Mouse (Mus musculus) E14TG2a.4 (cell line): ENCODE measurements around the gene Cadps2.

Experiments used
- CTCF ChIP-seq: conservative IDR thresholded peaks from 2 replicates; pipeline ENCODE4 v1.5.1; 2014; ENCODE audit warnings: low read length
- NANOG ChIP-seq: IDR thresholded peaks from 2 replicates; pipeline ENCODE4 v1.6.1; 2014; ENCODE audit warnings: borderline replicate concordance, low read length, mixed read lengths

DNA sequence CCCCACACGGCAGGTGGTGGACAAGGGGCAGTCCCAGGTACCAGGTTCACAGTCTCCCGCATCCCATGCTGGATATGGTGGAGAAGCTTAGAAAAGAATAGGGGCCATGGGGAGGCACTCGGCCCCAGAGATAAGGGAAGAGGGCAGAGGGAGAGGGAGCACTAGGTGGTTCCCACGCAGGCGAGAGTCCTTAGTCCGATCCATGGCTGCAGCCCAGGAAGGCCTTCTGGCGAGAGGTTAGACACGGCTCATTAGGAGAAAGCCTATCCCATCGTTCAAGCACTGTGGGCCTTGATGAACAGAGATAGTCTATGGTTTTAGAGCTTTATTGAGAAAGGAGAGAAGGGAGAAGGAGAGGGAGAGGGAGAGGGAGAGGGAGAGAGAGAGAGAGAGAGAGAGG, 205.2 kb downstream of the Cadps2 start:
- TF ChIP-seq CTCF (no peak), NANOG (no peak)
